Mouse (Mus musculus) stomach, postnatal 0 days (tissue): ENCODE data around the gene Ucn3.
A peak's percentile ranks its signal among the peaks of the same experiment; 100 is the strongest.

Experiments
- CTCF ChIP-seq: IDR thresholded peaks from 2 replicates; pipeline ENCODE4 v1.5.1; 2016; ENCODE audit warnings: antibody characterized with exemption, low read depth, mild to moderate bottlenecking, moderate library complexity
- EP300 ChIP-seq: optimal IDR thresholded peaks from 2 replicates; pipeline ENCODE3; 2016; ENCODE audit warnings: antibody characterized with exemption

DNA sequence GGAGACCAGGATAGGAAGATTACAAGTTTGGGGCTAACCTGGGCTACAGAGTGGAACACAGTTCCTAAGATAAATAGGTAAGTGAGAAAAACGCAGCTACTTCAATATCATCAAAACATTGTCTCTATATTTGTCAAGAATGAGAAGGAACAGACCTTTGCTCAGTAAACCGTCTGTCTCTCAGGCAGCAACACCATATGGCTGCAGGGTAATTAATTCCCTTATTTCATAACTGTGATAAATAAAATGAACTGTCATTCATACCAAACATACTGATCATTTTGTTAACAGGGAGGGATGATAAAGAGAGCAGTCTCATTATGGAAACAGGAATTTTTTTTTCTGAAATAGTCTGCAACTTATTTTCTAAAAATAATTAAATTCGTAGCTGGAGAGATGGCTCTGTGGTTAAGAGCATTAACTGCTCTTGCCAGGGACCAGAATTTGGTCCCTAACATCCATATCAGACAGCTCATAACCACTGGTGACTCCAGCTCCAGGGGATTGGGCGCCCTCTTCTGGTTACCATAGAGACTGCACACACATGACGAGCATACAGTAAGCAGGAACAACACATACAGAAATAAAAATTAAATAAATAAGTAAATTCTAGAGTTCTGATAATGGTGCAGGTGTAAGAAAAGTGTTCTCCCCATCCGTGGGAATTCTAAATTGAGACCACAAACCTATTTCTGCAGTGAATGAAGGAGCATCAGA is 6.2 kb upstream of the Ucn3 start:
- no peak for TF ChIP-seq EP300
- peak; percentile 34 for TF ChIP-seq CTCF
